In genomic region chr9:64277706-64278105, GRCm38 (mm10) we compare ENCODE assay signal across 9 mouse cellular contexts. TPM values are rescaled to one million over a fixed set of nuclear protein-coding genes. Genes with fewer than 3 reads are reported as not detected.
DNase-seq lines count a peak whose midpoint lies in the region; ATAC-seq and TF ChIP-seq lines count a peak whose summit lies in the region.
"Had no signal": no experiment of that assay in that cellular context is flagged by ENCODE, and none has a peak within 500 bp of the region (broad histone marks: within the 10 kb centered on the region; RNA-seq: fewer than 3 reads in every experiment).

No protein-coding gene starts in this region.

- no peaks in the 10 kb centered on the region for H3K9me3 ChIP-seq in hindbrain, embryonic 11.5 days (ENCODE audit: control insufficient read depth, low read length)
- no peaks in the 10 kb centered on the region for H3K9me3 ChIP-seq in hindbrain, embryonic 13.5 days

- H3K4me1 ChIP-seq in hindbrain, embryonic 11.5 days (replicated peaks; ENCODE audit: control insufficient read depth, insufficient read depth, low read length), result peaks cover 4% of the 10 kb centered on the region; the same call in 1 of the 2 replicates
- peaks cover 9% of the 10 kb centered on the region for H3K4me1 ChIP-seq in hindbrain, embryonic 13.5 days (replicated peaks)

- whole genome bisulfite sequencing in hindbrain, embryonic 11.5 days, result 73% methylated on average over 8 of the region's 8 CpGs
- 71% methylated on average over 8 of the region's 8 CpGs for WGBS in hindbrain, embryonic 13.5 days

- intact Hi-C loops in left cerebral cortex, adult 2 months (cut with DNase I), result no loop called here

- no peak overlapping the region for H3K4me2 ChIP-seq in hindbrain, embryonic 11.5 days (replicated peaks; ENCODE audit: low read depth, low read length)
- no peak overlapping the region for H3K4me2 ChIP-seq in hindbrain, embryonic 13.5 days

- peak; percentile 82 for DNase-seq in hindbrain, embryonic 11.5 days (ENCODE audit: low spot score)
- DNase-seq in Muller cell, postnatal 12 days (ENCODE audit: inconsistent ontology term), result peak; percentile 23
- peak; percentile 57 for DNase-seq in cerebellum, adult 9-11 months
- DNase-seq in gastrocnemius, postnatal 25 days, result peak; percentile 13
- DNase-seq in left cerebral cortex, adult 2 months (ENCODE audit: extremely low spot score in 1 of 2, low spot score in 2 of 2), result peak; percentile 40 to 46
- DNase-seq in naive thymus-derived CD4-positive, alpha-beta T cell, adult 2 months (ENCODE audit: low read depth), result peak; percentile 88
- peak; percentile 24 to 41 for DNase-seq in thymus, adult 18-20 months

- TF ChIP-seq CTCF in left cerebral cortex, adult 2 months (IDR thresholded peaks at IDR 0.05), result peak; percentile 86

- no peak overlapping the region for H3K27ac ChIP-seq in hindbrain, embryonic 11.5 days (ENCODE audit: low read depth, low read length)
- H3K27ac ChIP-seq in hindbrain, embryonic 13.5 days, result no peak overlapping the region
- H3K27ac ChIP-seq in left cerebral cortex, adult 2 months, result no peak overlapping the region

- H3K9ac ChIP-seq in hindbrain, embryonic 11.5 days (ENCODE audit: low read depth, low read length), result no peak overlapping the region
- H3K9ac ChIP-seq in hindbrain, embryonic 13.5 days, result no peak overlapping the region

- no peaks in the 10 kb centered on the region for H3K36me3 ChIP-seq in hindbrain, embryonic 11.5 days (ENCODE audit: control insufficient read depth, insufficient read depth, low read length)
- no peaks in the 10 kb centered on the region for H3K36me3 ChIP-seq in hindbrain, embryonic 13.5 days

- H3K27me3 ChIP-seq in hindbrain, embryonic 11.5 days (ENCODE audit: control insufficient read depth, insufficient read depth, low read length), result no peaks in the 10 kb centered on the region
- H3K27me3 ChIP-seq in hindbrain, embryonic 13.5 days, result no peaks in the 10 kb centered on the region

- no peak for ATAC-seq in hindbrain, embryonic 11.5 days (ENCODE audit: low FRiP score)
- ATAC-seq in hindbrain, embryonic 13.5 days (ENCODE audit: low FRiP score), result no peak

- H3K4me3 ChIP-seq in hindbrain, embryonic 11.5 days (ENCODE audit: low read depth, low read length), result no peak overlapping the region
- no peak overlapping the region for H3K4me3 ChIP-seq in hindbrain, embryonic 13.5 days
- no peak overlapping the region for H3K4me3 ChIP-seq in left cerebral cortex, adult 2 months
- H3K4me3 ChIP-seq: myocyte had no signal

RNA-seq across cellular contexts. Expression of gene Tipin, which starts 3.7 kb away (rescaled TPM):
- 226 and 233 TPM in 2 replicates for polyA plus RNA-seq in hindbrain, embryonic 11.5 days (2014; fragmentation: Nextera tagmentation; extraction: Ambion mirVana)
- polyA plus RNA-seq in hindbrain, embryonic 13.5 days (2015; fragmentation: Nextera tagmentation; extraction: Ambion mirVana), result 88.3 and 90.3 TPM in 2 replicates
- total RNA-seq in gastrocnemius, postnatal 25 days (2021), result 1 to 10 TPM; 8.0 to 8.7 TPM
- total RNA-seq in left cerebral cortex, adult 2 months (2021), result 10 to 100 TPM; 12.9 to 20.2 TPM

RNA-seq across cellular contexts. Expression of gene Map2k1, which starts 24.3 kb away (rescaled TPM):
- 71.8 and 79.1 TPM in 2 replicates for polyA plus RNA-seq in hindbrain, embryonic 11.5 days (2014; fragmentation: Nextera tagmentation; extraction: Ambion mirVana)
- polyA plus RNA-seq in hindbrain, embryonic 13.5 days (2015; fragmentation: Nextera tagmentation; extraction: Ambion mirVana), result 51.2 and 52.0 TPM in 2 replicates
- 10 to 100 TPM; 47.2 to 47.4 TPM for total RNA-seq in gastrocnemius, postnatal 25 days (2021)
- total RNA-seq in left cerebral cortex, adult 2 months (2021), result 100 to 1,000 TPM; 286 to 295 TPM

RNA-seq across cellular contexts. Expression of gene Uchl4, which starts 42.7 kb away (rescaled TPM):
- 4.0 and 5.2 TPM in 2 replicates for polyA plus RNA-seq in hindbrain, embryonic 11.5 days (2014; fragmentation: Nextera tagmentation; extraction: Ambion mirVana)
- polyA plus RNA-seq in hindbrain, embryonic 13.5 days (2015; fragmentation: Nextera tagmentation; extraction: Ambion mirVana), result 2.9 and 3.1 TPM in 2 replicates
- total RNA-seq in gastrocnemius, postnatal 25 days (2021), result 1 to 10 TPM; 1.4 to 1.8 TPM
- 1 to 10 TPM; 1.5 TPM for total RNA-seq in left cerebral cortex, adult 2 months (2021)

Comparison
In these comparisons a context has a peak if more than half of its experiments do, and no peak if none do; other contexts are left out.
1. DNase-seq: peak in every context shown above with its lines; median percentile 88 in naive thymus-derived CD4-positive, alpha-beta T cell, adult 2 months; 82 in hindbrain, embryonic 11.5 days; 57 in cerebellum, adult 9-11 months; 43 in left cerebral cortex, adult 2 months; 32 in thymus, adult 18-20 months; 23 in Muller cell, postnatal 12 days; 13 in gastrocnemius, postnatal 25 days.
2. RNA of gene Map2k1, which starts 24.3 kb away (total RNA-seq): 286 to 295 TPM in left cerebral cortex, adult 2 months; 47.2 to 47.4 TPM in gastrocnemius, postnatal 25 days; every median in the first group is over 4 times any median in the second.